Mouse (Mus musculus): ENCODE results near the gene Ppara.

GRCm38 (mm10) chr15:85755214-85755613, 20.4 kb downstream of the Ppara start:
- TF ChIP-seq CTCF (IDR thresholded peaks at IDR 0.05; ENCODE audit: low read depth) (no peak), EP300 (IDR thresholded peaks at IDR 0.05; ENCODE audit: low read depth) (no peak)

All from heart, postnatal 0 days (tissue).